Mouse (Mus musculus) neural tube, embryonic 14.5 days (tissue): ENCODE results near the gene Sox12. TPM values are rescaled to one million over a fixed set of nuclear protein-coding genes. Genes with fewer than 3 reads are reported as not detected.
A peak's percentile ranks its signal among the peaks of the same experiment; 100 is the strongest.
"Not testable (repeated sequence)": the region's sequence is repeated elsewhere in the genome, so short reads cannot be mapped to it uniquely, and the experiment has no call there.

Experiments
- ATAC-seq: fragments of 200-750 bp; cut with Nextera tagmentation; 2 replicates; pipeline ENCODE4 v1.8.0; 2017; ENCODE audit warnings: low read depth, mild to moderate bottlenecking, moderate TSS enrichment, moderate library complexity
- H3K27ac ChIP-seq: fragments of 300-500 bp; sonication (generic); 2 replicates; pipeline ENCODE4 v1.5.1; 2014; ENCODE audit warnings: low read depth, mild to moderate bottlenecking, control low read depth, low read length, moderate library complexity, mixed read lengths
- H3K27me3 ChIP-seq: fragments of 300-500 bp; sonication (generic); 2 replicates; pipeline ENCODE4 v1.6.1; 2014; ENCODE audit warnings: low read length; ENCODE audit not compliant: control insufficient read depth, insufficient read depth
- H3K36me3 ChIP-seq: fragments of 300-500 bp; sonication (generic); 2 replicates; pipeline ENCODE4 v1.6.1; 2014; ENCODE audit warnings: low read length, mixed read lengths; ENCODE audit not compliant: control insufficient read depth, insufficient read depth
- H3K4me1 ChIP-seq: fragments of 300-500 bp; sonication (generic); 2 replicates; pipeline ENCODE4 v1.6.1; 2014; ENCODE audit warnings: low read length; ENCODE audit not compliant: control insufficient read depth, insufficient read depth
- H3K4me2 ChIP-seq: fragments of 300-500 bp; sonication (generic); 2 replicates; pipeline ENCODE4 v1.6.1; 2014; ENCODE audit warnings: mild to moderate bottlenecking, low read depth, low read length, control low read depth
- H3K4me3 ChIP-seq: fragments of 300-500 bp; sonication (generic); 2 replicates; pipeline ENCODE4 v1.5.1; 2014; ENCODE audit warnings: low read depth, low read length, control low read depth, mixed read lengths
- H3K9ac ChIP-seq: fragments of 300-500 bp; sonication (generic); replicated peaks from 2 replicates; pipeline ENCODE4 v1.6.1; 2014; ENCODE audit warnings: low read depth, mild to moderate bottlenecking, control low read depth, low read length, mixed read lengths
- H3K9me3 ChIP-seq: fragments of 300-500 bp; sonication (generic); 2 replicates; pipeline ENCODE4 v1.6.1; 2016; ENCODE audit warnings: low read length; ENCODE audit not compliant: control insufficient read depth
- WGBS: fragments of 180-500 bp; shearing (Covaris S2); extraction: QIAGEN DNeasy Blood & Tissue Kit; methylation state at CpG from one replicate; pipeline ENCODE4 v1.1.7; 2014; 5-methylcytosine and 5-hydroxymethylcytosine counted together
- polyA plus RNA-seq: library from polyadenylated mRNA; unstranded; fragments of >200 nt; fragmentation: Nextera tagmentation; extraction: Ambion mirVana; gene quantifications from 2 replicates; pipeline ENCODE4 v1.2.1, GENCODE M21; 2014

Gene Sox12
- polyA plus RNA-seq, 1 experiment from 2014 or later: 19.2 TPM

- not testable (repeated sequence) for H3K4me1 ChIP-seq, H3K4me3 ChIP-seq, H3K27me3 ChIP-seq, H3K36me3 ChIP-seq, ATAC-seq, H3K4me2 ChIP-seq, H3K27ac ChIP-seq, H3K9ac ChIP-seq, H3K9me3 ChIP-seq
- WGBS: 92% methylated on average over 2 of the region's 2 CpGs
Measured at GRCm38 (mm10) chr2:152428481-152428880, 30.6 kb upstream of the Sox12 start.

GRCm38 (mm10) chr2:152427493-152427892 is 29.6 kb upstream of the Sox12 start:
- no peak for ATAC-seq
- no peak overlapping the region for H3K9ac ChIP-seq
- 8% methylated on average over 12 of the region's 12 CpGs for WGBS

DNA sequence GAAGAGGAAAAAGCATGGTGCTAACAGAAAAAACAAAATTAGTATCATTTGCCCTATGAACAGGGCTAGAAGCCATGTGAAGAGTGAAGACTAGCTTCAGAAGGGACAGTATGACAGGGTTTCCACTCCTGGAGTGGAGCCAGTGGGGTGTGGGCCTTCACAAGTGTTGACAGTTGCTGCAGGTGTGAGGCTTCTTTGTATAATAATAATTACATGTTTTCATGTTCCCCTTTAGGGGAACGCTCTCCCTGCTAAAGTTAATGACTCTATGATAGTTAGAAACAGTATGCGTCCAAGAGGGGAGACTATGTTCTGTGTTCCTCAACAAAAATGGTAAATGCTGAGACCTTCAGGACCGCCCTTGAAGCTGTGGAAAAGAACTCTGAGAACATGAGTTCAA is 17.9 kb upstream of the Sox12 start:
- 97% methylated on average over 3 of the region's 3 CpGs for WGBS
- H3K9ac ChIP-seq: no peak overlapping the region
- H3K9me3 ChIP-seq: no peaks in the 10 kb centered on the region
- H3K4me3 ChIP-seq: peak overlapping the region; percentile 91; the same call in 1 of the 2 replicates
- no peaks in the 10 kb centered on the region for H3K27me3 ChIP-seq
- H3K36me3 ChIP-seq: no peaks in the 10 kb centered on the region
- ATAC-seq: no peak
- peak overlapping the region; percentile 84; the same call in 1 of the 2 replicates for H3K4me2 ChIP-seq
- peaks cover 26% of the 10 kb centered on the region for H3K4me1 ChIP-seq
- no peak overlapping the region for H3K27ac ChIP-seq

More at GRCm38 (mm10) chr2:152427493-152427892, 29.6 kb upstream of the Sox12 start:
- Histone ChIP-seq H3K27ac (no peak overlapping the region), H3K36me3 (no peaks in the 10 kb centered on the region), H3K27me3 (no peaks in the 10 kb centered on the region), H3K4me2 (peak overlapping the region; percentile 32; the same call in 1 of the 2 replicates), H3K4me3 (no peak overlapping the region), H3K4me1 (peaks cover 7% of the 10 kb centered on the region), H3K9me3 (no peaks in the 10 kb centered on the region)

GRCm38 (mm10) chr2:152415287-152415686 is 17.4 kb upstream of the Sox12 start, which contains the start of gene 6820408C15Rik:
TSS of gene 6820408C15Rik (plus strand) at chr2:152415587.
- Histone ChIP-seq H3K36me3 (no peaks in the 10 kb centered on the region), H3K9ac (peak within 1 kb of the TSS; percentile 92), H3K27ac (peak within 1 kb of the TSS; percentile 95), H3K4me3 (peak within 1 kb of the TSS; percentile 91), H3K9me3 (no peaks in the 10 kb centered on the region), H3K4me2 (peak within 1 kb of the TSS; percentile 84), H3K27me3 (no peaks in the 10 kb centered on the region), H3K4me1 (peaks cover 31% of the 10 kb centered on the region)
- WGBS: 34% methylated on average over 4 of the region's 4 CpGs
- no peak for ATAC-seq

GRCm38 (mm10) chr2:152414591-152415165 is 16.8 kb upstream of the Sox12 start, which contains the start of gene Zcchc3:
TSS of gene Zcchc3 (minus strand) at chr2:152415027.
- H3K9me3 ChIP-seq: no peaks in the 10 kb centered on the region
- peak within 1 kb of the TSS; percentile 84 for H3K4me2 ChIP-seq
- peak within 1 kb of the TSS; percentile 91 for H3K4me3 ChIP-seq
- H3K27ac ChIP-seq: peak within 1 kb of the TSS; percentile 95
- H3K4me1 ChIP-seq: peaks cover 33% of the 10 kb centered on the region
- H3K27me3 ChIP-seq: no peaks in the 10 kb centered on the region
- WGBS: under 1% methylated on average over 65 of the region's 65 CpGs
- peak; percentile 83 for ATAC-seq
- peak within 1 kb of the TSS; percentile 92 for H3K9ac ChIP-seq
- no peaks in the 10 kb centered on the region for H3K36me3 ChIP-seq

DNA sequence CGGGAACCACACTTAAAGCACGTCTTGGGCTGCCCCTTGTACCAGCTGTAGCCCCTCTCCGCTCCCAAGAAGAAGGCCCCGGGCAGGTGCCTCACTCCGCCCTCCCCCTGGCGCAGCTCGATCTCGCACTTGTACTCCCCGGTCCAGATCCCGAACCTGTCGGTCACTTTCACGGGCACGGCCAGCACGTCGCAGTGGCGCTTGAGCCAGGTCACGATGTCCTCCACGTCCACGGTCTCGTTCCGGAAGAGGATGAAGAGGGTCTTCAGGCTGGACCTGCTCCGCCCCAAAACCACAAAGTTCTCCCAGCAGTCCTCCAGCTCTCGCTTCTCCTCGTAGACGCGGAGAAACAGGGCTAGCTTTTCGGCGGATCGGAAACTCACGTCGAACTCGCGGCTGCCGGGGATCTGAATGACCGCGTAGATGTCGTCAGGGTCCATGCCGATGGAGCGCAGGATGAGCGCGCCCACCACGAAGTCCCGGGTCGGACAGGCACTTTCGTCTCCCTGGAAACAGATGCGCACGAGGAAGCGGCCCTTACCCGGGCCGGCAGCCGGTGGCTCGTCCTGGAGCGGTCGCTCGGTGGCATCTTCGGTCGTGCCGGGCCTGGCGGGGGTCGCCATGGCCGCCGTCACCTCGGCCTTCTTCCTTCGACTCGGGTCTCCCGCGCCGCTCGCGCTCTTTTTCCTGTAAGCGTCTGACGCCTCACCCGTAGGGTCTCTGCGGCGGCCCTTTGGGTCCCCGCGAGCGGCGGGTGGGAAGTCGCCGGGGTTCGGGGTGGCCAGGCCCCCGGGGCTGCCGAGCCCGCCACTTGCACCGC is 16.1 kb upstream of the Sox12 start:
- WGBS: under 1% methylated on average over 72 of the region's 86 CpGs
- Histone ChIP-seq H3K4me1 (peaks cover 33% of the 10 kb centered on the region), H3K36me3 (no peaks in the 10 kb centered on the region), H3K9me3 (no peaks in the 10 kb centered on the region), H3K4me2 (peak overlapping the region; percentile 84), H3K9ac (peak overlapping the region; percentile 92), H3K4me3 (peak overlapping the region; percentile 91), H3K27me3 (no peaks in the 10 kb centered on the region), H3K27ac (peak overlapping the region; percentile 95)
- peak; percentile 38 for ATAC-seq

DNA sequence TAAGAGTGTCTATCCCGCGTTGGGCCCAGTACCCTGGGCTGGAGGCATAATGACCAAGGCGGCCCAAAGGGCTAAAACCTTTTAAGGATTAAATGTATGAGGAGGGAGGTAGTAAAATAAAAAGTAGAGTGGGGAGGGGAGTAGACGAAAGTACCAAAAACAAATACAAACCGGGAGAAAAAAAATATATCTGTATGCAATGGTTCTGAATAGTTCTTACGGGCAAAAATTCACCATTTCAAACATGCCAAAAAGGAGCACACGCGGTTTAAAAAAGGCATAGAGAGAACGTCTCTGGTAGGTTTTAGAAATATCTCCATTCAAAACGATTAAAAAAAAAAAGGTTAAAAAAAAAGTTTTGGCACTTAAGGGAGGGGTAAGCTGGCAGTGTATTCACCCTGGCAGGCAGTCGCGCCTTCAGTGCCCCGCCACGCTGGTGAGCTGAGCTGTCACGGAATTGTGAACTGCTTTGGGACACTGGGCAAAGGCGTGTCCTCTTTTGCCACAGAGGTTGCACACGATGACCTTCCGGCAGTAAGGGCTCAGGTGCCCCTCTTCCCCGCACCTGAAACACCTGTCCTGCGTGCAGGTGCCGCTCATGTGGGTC is 15.4 kb upstream of the Sox12 start:
- Histone ChIP-seq H3K4me1 (peaks cover 33% of the 10 kb centered on the region), H3K27ac (no peak overlapping the region), H3K36me3 (no peaks in the 10 kb centered on the region), H3K9me3 (no peaks in the 10 kb centered on the region), H3K9ac (peak overlapping the region; percentile 92), H3K27me3 (no peaks in the 10 kb centered on the region), H3K4me2 (peak overlapping the region; percentile 84), H3K4me3 (peak overlapping the region; percentile 91)
- 1% methylated on average over 21 of the region's 21 CpGs for WGBS
- ATAC-seq: no peak

DNA sequence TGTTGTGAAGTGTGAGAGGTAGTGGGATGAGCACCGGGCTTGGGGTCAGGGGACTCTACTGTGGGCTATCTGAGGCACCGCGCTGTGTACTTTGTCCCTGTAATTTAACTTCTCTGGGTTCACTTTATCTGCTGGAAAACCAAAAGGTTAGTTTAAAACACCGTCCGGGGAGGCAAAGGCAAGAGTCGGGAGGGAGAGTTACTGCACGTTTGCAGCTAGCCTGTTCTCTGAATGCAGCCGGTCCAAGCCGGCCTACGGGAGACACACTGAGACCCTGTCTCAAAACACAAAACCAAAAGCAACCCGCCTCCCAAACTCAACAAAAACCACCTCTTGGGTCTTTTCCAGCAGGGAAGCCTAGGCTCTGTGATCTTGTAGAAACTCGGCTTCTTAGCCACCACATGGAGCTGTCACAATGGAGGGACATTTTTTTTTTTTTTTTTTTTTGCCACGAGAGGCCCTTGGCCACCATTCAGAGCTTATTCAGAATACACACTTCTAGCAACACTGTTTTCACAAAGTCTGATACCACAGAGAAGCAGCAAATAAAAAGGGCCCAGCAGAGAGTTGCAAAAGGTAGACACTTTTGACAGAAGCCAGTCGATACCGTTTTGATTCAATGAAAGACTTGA is 14.8 kb upstream of the Sox12 start:
- Histone ChIP-seq H3K9ac (peak overlapping the region; percentile 92; the same call in 1 of the 2 replicates), H3K27ac (peak overlapping the region; percentile 60), H3K4me2 (peak overlapping the region; percentile 84), H3K9me3 (no peaks in the 10 kb centered on the region), H3K36me3 (no peaks in the 10 kb centered on the region), H3K4me1 (peaks cover 33% of the 10 kb centered on the region), H3K27me3 (no peaks in the 10 kb centered on the region), H3K4me3 (peak overlapping the region; percentile 91)
- ATAC-seq: no peak
- 5% methylated on average over 15 of the region's 15 CpGs for WGBS
